Mouse (Mus musculus) liver, embryonic 14 days (tissue): ENCODE data around the gene Slc9a9. TPM values are rescaled to one million over a fixed set of nuclear protein-coding genes. Genes with fewer than 3 reads are reported as not detected.

Experiments used
- polyA plus RNA-seq: library from polyadenylated mRNA; depleted of rRNA; stranded (reverse); fragments of >200 nt; gene quantifications from 2 replicates; pipeline ENCODE4 v1.2.3, GENCODE M21; 2012; rRNA removed

Gene Slc9a9
- polyA plus RNA-seq: 1.0 and 1.3 TPM in 2 replicates

DNA sequence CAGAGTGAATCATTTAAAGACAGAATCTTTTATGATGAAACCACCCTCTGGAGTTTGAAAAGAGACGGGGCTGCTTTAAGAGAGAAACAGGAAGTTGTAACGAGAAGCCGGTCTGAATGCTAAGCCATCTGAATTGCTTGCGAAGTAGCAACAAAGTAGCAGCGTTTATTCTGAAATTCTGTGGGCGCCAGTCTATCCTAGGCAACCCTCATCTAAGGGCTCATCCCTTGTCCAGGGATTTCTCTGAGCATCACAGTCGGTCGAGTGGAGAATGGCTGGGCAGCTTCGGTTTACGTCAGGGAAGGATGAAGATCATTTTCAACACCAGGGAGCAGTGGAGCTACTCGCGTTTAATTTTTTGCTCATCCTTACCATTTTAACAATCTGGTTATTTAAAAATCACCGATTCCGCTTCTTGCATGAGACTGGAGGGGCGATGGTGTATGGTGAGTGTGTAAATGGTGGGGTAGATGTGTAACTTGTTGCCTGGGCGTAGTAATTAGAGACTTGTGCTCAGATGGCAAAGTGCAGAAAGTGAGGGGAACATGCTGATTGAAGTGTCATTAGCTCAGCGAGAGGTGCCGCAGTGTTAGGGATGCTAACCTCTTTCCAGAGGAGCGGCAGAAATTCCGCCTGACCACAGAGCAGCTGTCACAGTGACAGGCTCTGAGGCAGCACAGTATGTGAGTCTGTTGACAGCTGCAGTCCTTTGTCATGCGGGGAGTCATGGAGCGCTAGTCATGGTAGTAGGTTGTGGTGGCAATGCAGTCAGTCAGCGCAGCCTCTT is at the start of gene Slc9a9:
Gene Slc9a9 (plus strand): TSS at position 119 of the 787 bp plus-strand sequence.

Other genes starting within 250 kb of the Slc9a9 start
- gene 1190002N15Rik, start 131.8 kb upstream of the Slc9a9 start, polyA plus RNA-seq: 8.2 and 9.0 TPM in 2 replicates